Mouse (Mus musculus) lung, embryonic 14.5 days (tissue): ENCODE measurements around the gene Il4. TPM values are rescaled to one million over a fixed set of nuclear protein-coding genes. Genes with fewer than 3 reads are reported as not detected.

Experiments used
- ATAC-seq: fragments of 200-750 bp; cut with Nextera tagmentation; 2 replicates; pipeline ENCODE4 v1.8.0; 2017; ENCODE audit warnings: mild to moderate bottlenecking, moderate TSS enrichment, moderate library complexity; ENCODE audit not compliant: insufficient read depth
- DNase-seq: peaks from one replicate; pipeline ENCODE4 v3.0.0-alpha.2; 2015
- H3K27ac ChIP-seq: fragments of 300-500 bp; sonication (generic); 2 replicates; pipeline ENCODE4 v1.5.1; 2014; ENCODE audit warnings: low read depth, mild to moderate bottlenecking, moderate library complexity
- H3K27me3 ChIP-seq: fragments of 300-500 bp; sonication (generic); 2 replicates; pipeline ENCODE4 v1.6.1; 2014; ENCODE audit warnings: low read length, control low read depth; ENCODE audit not compliant: insufficient read depth
- H3K36me3 ChIP-seq: fragments of 300-500 bp; sonication (generic); 2 replicates; pipeline ENCODE4 v1.6.1; 2014; ENCODE audit warnings: control low read depth; ENCODE audit not compliant: insufficient read depth
- H3K4me1 ChIP-seq: fragments of 300-500 bp; sonication (generic); 2 replicates; pipeline ENCODE4 v1.6.1; 2014; ENCODE audit warnings: antibody characterized with exemption, control low read depth; ENCODE audit not compliant: insufficient read depth
- H3K4me2 ChIP-seq: fragments of 300-500 bp; sonication (generic); 2 replicates; pipeline ENCODE4 v1.6.1; 2014; ENCODE audit warnings: mild to moderate bottlenecking
- H3K4me3 ChIP-seq: fragments of 300-500 bp; sonication (generic); 2 replicates; pipeline ENCODE4 v1.5.1; 2014; ENCODE audit warnings: low read depth, low read length
- H3K9ac ChIP-seq: fragments of 300-500 bp; sonication (generic); 2 replicates; pipeline ENCODE4 v1.6.1; 2014
- H3K9me3 ChIP-seq: fragments of 300-500 bp; sonication (generic); 2 replicates; pipeline ENCODE4 v1.6.1; 2016; ENCODE audit warnings: low read depth, low read length, control low read depth
- CTCF ChIP-seq: IDR thresholded peaks from 2 replicates; pipeline ENCODE4 v1.5.1; 2016; ENCODE audit warnings: antibody characterized with exemption, low read depth
- WGBS: fragments of 180-500 bp; shearing (Covaris S2); extraction: QIAGEN DNeasy Blood & Tissue Kit; methylation state at CpG from one replicate; pipeline ENCODE4 v1.1.7; 2014; 5-methylcytosine and 5-hydroxymethylcytosine counted together
- polyA plus RNA-seq: library from polyadenylated mRNA; unstranded; fragments of >200 nt; fragmentation: Nextera tagmentation; extraction: Ambion mirVana; gene quantifications from 2 replicates; pipeline ENCODE4 v1.2.1, GENCODE M21; 2014

The Il4 gene
- 1.1 and 2.1 TPM in 2 replicates for polyA plus RNA-seq

- WGBS, result 66% methylated on average over 7 of the region's 7 CpGs
- Histone ChIP-seq H3K4me2 (no peak within 1 kb of the TSS), H3K9me3 (no peaks in the 10 kb centered on the region), H3K36me3 (no peaks in the 10 kb centered on the region), H3K27ac (no peak within 1 kb of the TSS), H3K4me3 (no peak within 1 kb of the TSS), H3K27me3 (no peaks in the 10 kb centered on the region), H3K4me1 (no peaks in the 10 kb centered on the region), H3K9ac (no peak within 1 kb of the TSS)
- ATAC-seq, result no peak
- no peak for DNase-seq
- TF ChIP-seq CTCF, result no peak
Measured at GRCm38 (mm10) chr11:53618619-53619198, at the start of gene Il4. Il4 (minus strand) TSS chr11:53618669.

GRCm38 (mm10) chr11:53664091-53664490 lies 45.6 kb upstream of the Il4 start:
- no peak overlapping the region for H3K9ac ChIP-seq
- H3K27me3 ChIP-seq, result no peaks in the 10 kb centered on the region
- no peak for ATAC-seq
- DNase-seq, result no peak
- H3K4me2 ChIP-seq, result no peak overlapping the region
- no peak overlapping the region for H3K4me3 ChIP-seq
- H3K36me3 ChIP-seq, result peaks cover 51% of the 10 kb centered on the region
- 73% methylated on average over 5 of the region's 5 CpGs for WGBS
- H3K4me1 ChIP-seq, result no peaks in the 10 kb centered on the region
- H3K9me3 ChIP-seq, result no peaks in the 10 kb centered on the region
- TF ChIP-seq CTCF, result no peak
- H3K27ac ChIP-seq, result no peak overlapping the region

GRCm38 (mm10) chr11:53662794-53663674 lies 44.6 kb upstream of the Il4 start:
- DNase-seq (no peak), ATAC-seq (no peak)
- 66% methylated on average over 14 of the region's 14 CpGs for WGBS
- Histone ChIP-seq H3K27ac (no peak overlapping the region), H3K36me3 (peaks cover 42% of the 10 kb centered on the region), H3K27me3 (no peaks in the 10 kb centered on the region), H3K4me1 (no peaks in the 10 kb centered on the region), H3K9ac (no peak overlapping the region), H3K4me2 (no peak overlapping the region), H3K9me3 (no peaks in the 10 kb centered on the region), H3K4me3 (no peak overlapping the region)
- no peak for TF ChIP-seq CTCF

GRCm38 (mm10) chr11:53657828-53658227 lies 39.4 kb upstream of the Il4 start:
- DNase-seq (no peak), ATAC-seq (no peak)
- no peaks in the 10 kb centered on the region for H3K9me3 ChIP-seq
- H3K27me3 ChIP-seq, result no peaks in the 10 kb centered on the region
- no peak overlapping the region for H3K9ac ChIP-seq
- no peak overlapping the region for H3K4me3 ChIP-seq
- no peak overlapping the region for H3K4me2 ChIP-seq
- no peak for TF ChIP-seq CTCF
- WGBS, result 80% methylated on average over 6 of the region's 6 CpGs
- peaks cover 38% of the 10 kb centered on the region for H3K36me3 ChIP-seq
- no peak overlapping the region for H3K27ac ChIP-seq
- no peaks in the 10 kb centered on the region for H3K4me1 ChIP-seq

- no peaks in the 10 kb centered on the region for H3K4me1 ChIP-seq
- H3K9ac ChIP-seq, result no peak overlapping the region
- no peaks in the 10 kb centered on the region for H3K27me3 ChIP-seq
- peaks cover 38% of the 10 kb centered on the region for H3K36me3 ChIP-seq
- ATAC-seq, result no peak
- no peak overlapping the region for H3K4me2 ChIP-seq
- no peak overlapping the region for H3K27ac ChIP-seq
- no peak for DNase-seq
- H3K9me3 ChIP-seq, result no peaks in the 10 kb centered on the region
- no peak overlapping the region for H3K4me3 ChIP-seq
- TF ChIP-seq CTCF, result no peak
- 81% methylated on average over 8 of the region's 8 CpGs for WGBS
Measured at GRCm38 (mm10) chr11:53657381-53657780, 38.9 kb upstream of the Il4 start.

GRCm38 (mm10) chr11:53656558-53657202 lies 38.2 kb upstream of the Il4 start:
- no peak overlapping the region for H3K9ac ChIP-seq
- TF ChIP-seq CTCF, result no peak
- no peak overlapping the region for H3K4me3 ChIP-seq
- no peak overlapping the region for H3K4me2 ChIP-seq
- no peaks in the 10 kb centered on the region for H3K27me3 ChIP-seq
- 62% methylated on average over 9 of the region's 9 CpGs for WGBS
- peaks cover 45% of the 10 kb centered on the region for H3K36me3 ChIP-seq
- DNase-seq (peak; percentile 19), ATAC-seq (no peak)
- no peaks in the 10 kb centered on the region for H3K4me1 ChIP-seq
- H3K9me3 ChIP-seq, result no peaks in the 10 kb centered on the region
- no peak overlapping the region for H3K27ac ChIP-seq

GRCm38 (mm10) chr11:53655043-53655442 lies 36.6 kb upstream of the Il4 start:
- DNase-seq, result no peak
- H3K9me3 ChIP-seq, result no peaks in the 10 kb centered on the region
- WGBS, result 69% methylated on average over 5 of the region's 5 CpGs
- no peaks in the 10 kb centered on the region for H3K27me3 ChIP-seq
- no peaks in the 10 kb centered on the region for H3K4me1 ChIP-seq
- no peak overlapping the region for H3K4me2 ChIP-seq
- H3K27ac ChIP-seq, result no peak overlapping the region
- no peak overlapping the region for H3K4me3 ChIP-seq
- peaks cover 55% of the 10 kb centered on the region for H3K36me3 ChIP-seq
- TF ChIP-seq CTCF, result no peak
- ATAC-seq, result no peak
- no peak overlapping the region for H3K9ac ChIP-seq
